Mouse (Mus musculus) left cerebral cortex, postnatal 36 days (tissue): ENCODE data around the gene Sun2. TPM values are rescaled to one million over a fixed set of nuclear protein-coding genes. Genes with fewer than 3 reads are reported as not detected.

Experiments
- DNase-seq, 2 experiments: peaks; one replicate each; pipeline ENCODE4 v3.0.0; 2021 to 2022; ENCODE audit warnings: low spot score in 2 of 2, mixed read lengths in 1 of 2
- intact Hi-C: fragments of 180-260 bp; cut with DNase I; formaldehyde crosslinking; loops from one replicate; pipeline ENCODE4 v1.15.1; 2025
- total RNA-seq, 2 experiments: library from RNA; stranded (reverse); gene quantifications; 2 replicates each; pipeline ENCODE4 v1.2.3; 2021

Gene Sun2
- total RNA-seq, result 10 to 100 TPM; 43.2 to 47.5 TPM

DNA sequence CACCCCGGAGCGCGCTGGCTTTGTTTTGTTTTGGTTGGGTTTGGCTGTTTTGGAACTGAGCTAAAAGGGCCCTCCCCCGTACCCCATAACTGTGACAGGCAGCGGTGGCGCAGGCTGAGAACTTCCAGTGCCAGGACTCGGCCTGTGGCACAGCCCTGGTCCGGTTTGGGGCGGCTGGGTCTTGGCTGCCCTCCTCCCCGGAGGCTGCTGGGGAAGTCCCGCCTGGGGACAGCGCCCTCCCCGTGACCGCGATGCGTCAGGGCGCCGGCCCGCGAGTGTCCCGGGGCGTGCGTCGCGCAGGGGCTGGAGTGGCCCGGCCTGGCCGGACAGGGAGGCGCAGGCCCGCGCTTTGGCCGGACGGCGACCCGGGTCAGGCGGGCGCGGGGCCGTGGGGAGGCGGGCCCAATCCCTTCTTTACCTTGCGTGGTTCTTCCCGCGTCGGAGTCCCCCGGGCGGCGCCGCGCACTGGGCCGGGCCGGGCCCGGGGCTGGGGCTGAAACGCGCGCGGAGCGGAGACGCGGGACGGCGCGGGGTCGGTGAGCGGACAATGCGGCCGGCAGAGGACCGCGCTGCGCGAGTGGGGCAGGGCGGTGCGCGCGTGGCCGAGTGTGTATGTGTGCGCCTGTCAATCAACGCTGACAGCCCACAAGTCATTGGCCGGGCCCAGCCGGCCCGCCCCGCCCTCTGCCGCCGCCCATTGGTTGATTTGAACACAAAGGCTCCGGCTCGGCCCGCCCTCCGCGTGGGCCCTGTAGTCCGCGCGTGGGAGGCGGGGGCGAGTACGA, at the start of gene Sun2:
Gene Sun2, minus strand, starts transcription at position 616 of the 785 bp plus-strand sequence.
- intact Hi-C loops, result no loop called here
- peak; percentile 90 to 93 for DNase-seq

DNA sequence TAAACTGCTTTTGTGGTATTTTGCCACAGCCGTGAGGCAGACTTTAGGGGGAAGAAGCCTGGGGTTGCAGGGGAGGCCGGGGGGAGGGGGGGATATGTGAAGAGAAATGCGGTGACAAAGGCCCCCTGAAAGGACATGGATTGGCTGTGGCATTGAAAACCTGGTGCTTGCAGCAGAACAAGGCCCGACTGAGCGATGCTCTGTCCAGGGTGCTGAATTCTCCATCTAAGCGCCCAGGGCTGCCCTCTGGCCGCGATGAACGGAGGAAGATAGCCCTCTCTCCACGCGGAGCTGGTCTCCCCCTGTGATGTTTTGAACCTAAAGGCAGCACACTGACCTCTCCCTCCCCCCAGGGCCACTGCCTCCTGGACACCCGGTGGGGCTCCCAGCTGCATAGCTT, 49.2 kb upstream of the Sun2 start:
- DNase-seq, result no peak
- intact Hi-C loops, result no loop called here

DNA sequence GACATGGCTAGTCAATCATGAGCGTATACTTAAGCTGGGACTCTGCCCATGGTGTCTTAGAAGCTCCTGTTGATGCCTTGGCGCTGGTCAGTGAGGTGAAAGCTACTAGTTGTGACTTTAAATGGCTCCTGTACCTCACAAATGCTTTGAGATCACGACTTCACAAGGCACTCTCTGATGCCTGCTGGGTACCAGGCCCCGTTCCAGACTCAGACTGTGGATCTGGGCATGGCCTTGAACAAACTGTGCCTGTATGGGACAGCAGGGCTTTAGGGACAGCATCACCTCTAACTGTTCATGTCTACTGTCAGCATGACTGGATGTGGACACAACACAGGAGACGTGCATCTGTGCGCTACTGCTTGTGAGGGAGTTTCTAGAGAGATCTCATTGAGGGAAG, 48.6 kb upstream of the Sun2 start:
- no peak for DNase-seq
- intact Hi-C loops, result no loop called here

DNA sequence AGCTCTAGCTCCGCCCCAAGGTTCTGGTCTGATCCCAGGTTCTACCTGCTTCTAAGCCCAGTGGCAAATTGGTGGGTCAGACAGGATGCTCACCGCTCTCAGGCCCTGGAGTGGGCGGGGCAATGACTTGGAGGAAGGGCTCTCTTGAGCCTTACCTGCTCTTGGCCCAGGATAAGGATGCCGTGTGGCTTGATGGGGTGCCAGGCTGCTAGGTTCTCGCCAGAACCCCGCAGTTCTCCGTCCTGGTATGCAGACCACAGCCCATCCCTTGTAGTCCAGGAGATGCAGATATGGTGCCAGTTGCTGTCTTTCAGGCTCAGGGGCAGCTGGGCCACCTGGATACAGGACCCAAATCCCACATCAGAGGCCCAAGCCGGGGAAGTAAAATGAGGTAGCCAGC, 47.8 kb upstream of the Sun2 start:
- DNase-seq, result no peak
- intact Hi-C loops, result no loop called here

DNA sequence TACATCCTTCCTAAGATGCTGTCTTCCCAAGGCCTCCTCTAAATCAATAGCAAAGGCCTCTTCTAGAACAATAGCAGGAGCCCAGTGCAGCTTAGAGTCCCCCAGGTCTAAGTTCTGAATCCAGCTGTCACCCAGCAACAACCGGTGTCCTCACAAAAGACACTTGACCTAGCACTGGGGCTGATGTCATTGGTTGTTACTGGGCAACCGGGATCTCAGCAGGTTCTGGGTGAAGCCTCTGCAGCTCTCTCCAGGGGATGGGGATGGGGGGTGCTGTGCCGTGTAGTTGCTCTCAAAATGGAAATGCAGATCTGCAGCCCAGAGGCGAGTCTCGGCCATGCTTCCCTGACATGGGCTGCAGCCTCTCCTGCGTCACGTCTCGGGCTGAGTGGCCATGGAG, 45.5 kb upstream of the Sun2 start:
- intact Hi-C loops, result no loop called here
- no peak for DNase-seq

DNA sequence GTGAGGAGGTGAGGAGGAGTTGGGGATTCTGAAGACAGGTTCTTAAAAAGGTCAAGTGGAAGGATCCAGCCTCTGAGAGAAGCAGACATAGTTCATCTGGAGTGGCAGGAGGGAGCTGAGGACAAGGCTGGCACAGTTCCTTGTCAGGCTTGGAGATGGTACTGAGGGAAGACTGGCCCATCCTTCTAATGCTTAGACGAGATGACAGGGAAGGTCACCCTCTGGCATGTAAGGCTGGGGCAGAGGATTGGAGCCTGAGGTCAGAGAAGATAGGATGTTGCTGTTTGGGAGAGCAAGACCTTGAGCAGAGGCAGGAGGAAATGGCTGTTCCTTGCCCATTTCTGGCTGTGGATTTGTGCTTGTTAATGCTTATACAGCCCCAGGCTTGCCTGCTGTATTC, 42.7 kb upstream of the Sun2 start:
- intact Hi-C loops, result no loop called here
- no peak for DNase-seq

DNA sequence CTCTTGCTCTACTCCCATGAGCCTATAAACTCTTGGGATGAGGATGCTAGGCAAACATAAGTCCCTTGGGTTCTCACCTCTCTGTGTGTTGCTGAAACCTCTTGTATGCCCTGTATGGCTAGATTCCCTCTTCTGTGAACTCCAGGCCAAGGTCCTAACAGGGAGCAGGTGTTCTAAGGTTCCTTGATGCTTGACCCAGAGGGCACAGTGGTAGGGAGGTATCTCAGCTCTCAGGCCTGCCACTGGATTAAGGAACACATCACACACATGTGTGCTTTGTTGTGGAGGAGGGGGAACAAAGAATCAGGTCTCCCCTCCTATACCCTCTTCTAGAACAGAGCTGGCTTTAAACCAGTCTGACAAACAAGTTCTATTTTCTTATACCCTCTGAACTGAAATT, 35.4 kb upstream of the Sun2 start, which contains the start of gene Dnal4:
Gene Dnal4, minus strand, starts transcription at position 101 of the 400 bp plus-strand sequence.
- intact Hi-C loops, result no loop called here
- no peak for DNase-seq

DNA sequence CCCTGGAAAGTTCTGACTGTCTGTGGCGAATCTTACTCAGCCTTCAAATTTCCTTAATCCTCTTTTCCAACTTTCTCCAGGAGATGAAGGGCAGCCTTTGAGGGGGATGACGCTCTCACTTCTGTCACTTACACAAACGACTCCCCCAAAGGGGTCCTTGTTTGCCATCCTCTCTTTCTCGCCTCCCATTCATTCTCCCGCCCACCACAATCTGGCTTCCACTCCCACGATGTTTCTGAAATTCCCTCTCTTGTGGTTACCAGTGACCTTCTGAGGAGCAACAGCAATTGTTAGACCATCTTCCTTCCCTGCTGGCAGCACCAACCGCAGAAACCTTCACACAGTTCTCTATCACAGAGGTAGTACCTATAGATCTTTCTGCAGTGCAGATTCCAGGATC, 33.3 kb upstream of the Sun2 start:
- peak in 1 of 2 experiments; percentile 64 for DNase-seq
- intact Hi-C loops, result no loop called here

DNA sequence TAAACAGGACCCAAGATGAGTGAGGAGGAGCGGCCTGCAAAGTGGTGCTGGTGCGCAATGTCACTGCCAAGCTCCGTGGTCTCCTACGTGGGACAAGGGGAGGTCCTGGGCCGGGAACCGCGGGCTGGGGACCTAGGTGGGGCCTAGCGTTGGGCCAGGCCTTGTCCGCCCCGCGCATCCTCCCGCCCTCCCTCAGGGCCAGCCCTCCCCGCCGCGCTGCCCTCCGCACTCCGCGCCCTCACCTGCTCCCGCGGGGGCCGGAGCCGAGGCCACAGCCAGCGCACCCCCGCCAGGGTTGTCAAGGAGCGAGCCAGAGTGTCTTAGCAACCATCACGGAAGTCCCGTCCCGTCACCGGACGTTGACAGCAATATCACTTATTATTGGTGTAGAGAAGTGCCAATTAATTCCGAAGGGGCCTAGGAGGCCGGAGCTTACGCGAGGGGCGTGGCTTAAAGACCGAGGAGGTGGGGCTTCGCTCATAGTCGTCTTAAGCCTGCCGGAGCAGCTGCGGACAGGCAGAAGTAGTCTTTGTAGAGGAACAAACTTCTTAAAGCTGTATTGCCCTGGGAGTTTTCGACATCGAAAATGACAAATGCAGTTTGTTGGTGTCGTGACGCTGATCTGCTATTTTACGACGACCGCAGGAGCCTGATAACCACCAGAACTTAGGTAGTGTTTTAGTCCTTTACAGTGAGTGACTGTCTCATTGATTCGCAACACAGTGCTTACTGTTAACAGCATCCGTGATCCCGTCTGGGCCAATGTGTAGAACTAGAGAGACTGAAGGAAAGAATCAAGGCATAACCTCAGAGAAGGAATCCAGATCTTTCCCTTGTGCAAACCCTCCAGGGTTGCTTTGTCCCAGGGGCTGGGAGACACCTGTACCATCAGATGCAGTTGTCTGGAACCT, 32.0 kb upstream of the Sun2 start:
- intact Hi-C loops, result no loop called here

DNA sequence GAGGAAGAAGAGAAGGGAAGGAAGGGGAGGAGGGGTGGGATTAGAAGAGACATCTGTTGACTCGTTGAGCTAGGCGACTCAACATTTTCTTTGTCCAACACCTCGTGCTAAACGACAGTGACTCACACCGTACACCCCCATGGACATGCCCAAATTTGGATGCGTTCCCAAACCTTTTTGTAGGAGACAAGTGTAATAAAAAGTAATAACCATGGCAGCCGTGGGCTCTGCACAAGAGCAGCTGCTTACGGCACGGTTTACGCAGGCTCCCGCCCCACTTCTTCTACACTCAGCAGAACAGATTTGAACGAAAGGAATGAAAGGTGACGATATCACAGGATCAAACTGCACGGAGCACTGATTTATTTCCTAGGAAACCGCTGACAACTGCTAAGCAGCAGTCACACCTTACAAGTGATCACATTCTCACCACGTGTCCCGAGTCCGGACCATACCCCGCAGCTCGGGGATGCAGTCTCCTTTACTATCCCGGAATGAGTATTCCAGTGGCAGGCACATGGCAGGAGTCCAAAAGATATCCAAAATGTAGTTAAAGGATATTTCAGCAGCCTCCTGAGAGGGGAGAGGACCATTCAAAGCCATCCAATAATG, 28.4 kb upstream of the Sun2 start:
- peak in 1 of 2 experiments; percentile 63 for DNase-seq
- intact Hi-C loops, result loop anchor here (2.0 kb wide), 1 partner anchor 64 kb away; the partner anchor contains the start of genes Cbx6 and Npcd

More for the DNA sequence above, 32.0 kb upstream of the Sun2 start:
- DNase-seq, result peak; percentile 91 to 95

DNA sequence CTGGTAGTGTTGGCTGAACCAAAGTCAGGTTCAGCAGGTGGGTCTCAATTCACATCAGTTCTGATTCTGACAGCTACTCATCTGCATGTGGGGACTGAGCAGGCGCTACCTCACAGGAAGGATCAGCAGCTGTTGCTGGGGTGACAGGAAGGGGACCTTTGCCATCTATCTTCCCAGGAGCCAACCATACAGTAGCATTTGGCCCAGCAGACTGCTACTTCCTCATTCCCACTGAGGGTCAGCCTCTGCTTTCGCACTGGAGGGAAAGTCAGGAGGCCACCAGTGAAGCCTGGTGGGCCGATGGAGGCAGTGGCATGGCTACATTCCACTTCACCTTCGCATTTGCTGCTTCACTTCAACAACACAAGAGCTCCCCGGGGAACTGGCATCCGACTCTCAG, 26.0 kb upstream of the Sun2 start:
- no peak for DNase-seq
- intact Hi-C loops, result loop anchor here (10.0 kb wide), 1 partner anchor 246 kb away; the partner anchor contains the start of gene Pdgfb

DNA sequence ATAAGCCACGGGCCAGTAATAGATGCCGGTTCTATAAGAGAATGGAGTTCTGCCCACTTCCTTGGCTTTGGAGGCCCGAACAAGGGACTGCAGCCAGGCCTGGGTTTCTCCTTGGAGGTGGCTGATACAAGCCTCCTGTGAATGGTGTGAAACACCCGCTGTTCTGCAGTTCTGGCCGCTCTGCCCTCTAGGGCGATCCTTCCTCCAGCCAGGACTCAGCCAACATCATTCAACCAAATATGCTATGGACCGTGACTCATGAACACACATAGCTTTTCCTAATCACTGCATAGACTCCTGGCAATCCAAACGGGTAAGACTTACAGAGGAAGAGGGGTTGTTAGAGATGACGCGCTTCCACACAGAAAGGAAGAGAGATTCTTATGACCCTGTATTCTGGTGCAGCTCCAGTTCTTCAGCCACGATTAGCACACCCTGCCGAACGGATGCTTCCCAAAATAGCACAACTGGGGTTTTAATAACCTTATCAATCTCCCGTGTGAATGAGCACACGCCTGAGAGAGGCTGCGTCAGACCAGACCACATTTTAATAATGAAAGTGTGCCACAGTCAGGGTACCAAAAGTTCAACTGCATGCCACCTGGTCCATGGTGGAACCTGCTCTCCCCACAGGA, 25.1 kb upstream of the Sun2 start:
- intact Hi-C loops, result loop anchor here (10.0 kb wide), 1 partner anchor 247 kb away; the partner anchor contains the start of gene Pdgfb

DNA sequence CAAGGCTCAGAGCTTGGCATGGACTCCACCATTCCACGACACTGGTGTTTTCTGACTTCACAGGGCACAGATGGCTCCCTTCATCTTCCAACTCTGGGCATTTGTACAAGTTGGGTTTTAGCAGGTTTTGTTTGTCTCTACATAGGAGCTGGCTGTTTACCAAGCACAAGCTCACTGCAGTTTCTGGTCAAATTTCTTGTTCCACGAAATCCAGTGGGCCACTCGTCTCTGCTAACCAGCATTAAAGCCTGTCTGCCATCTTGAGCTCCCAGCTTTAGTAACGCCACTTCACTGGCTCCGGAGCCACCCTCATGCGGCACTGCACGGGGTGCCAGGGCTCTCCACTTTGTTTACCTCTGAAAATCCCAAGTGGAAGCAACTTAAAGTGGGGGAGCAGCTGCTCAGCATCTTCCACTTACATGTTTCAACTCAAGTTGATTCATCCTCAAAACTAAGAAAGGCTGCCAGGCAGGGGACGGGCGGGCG, 24.3 kb upstream of the Sun2 start:
- DNase-seq, result peak in 1 of 2 experiments; percentile 69
- intact Hi-C loops, result loop anchor here (10.0 kb wide), 1 partner anchor 248 kb away; the partner anchor contains the start of gene Pdgfb

More for the DNA sequence above, 25.1 kb upstream of the Sun2 start:
- DNase-seq, result no peak

DNA sequence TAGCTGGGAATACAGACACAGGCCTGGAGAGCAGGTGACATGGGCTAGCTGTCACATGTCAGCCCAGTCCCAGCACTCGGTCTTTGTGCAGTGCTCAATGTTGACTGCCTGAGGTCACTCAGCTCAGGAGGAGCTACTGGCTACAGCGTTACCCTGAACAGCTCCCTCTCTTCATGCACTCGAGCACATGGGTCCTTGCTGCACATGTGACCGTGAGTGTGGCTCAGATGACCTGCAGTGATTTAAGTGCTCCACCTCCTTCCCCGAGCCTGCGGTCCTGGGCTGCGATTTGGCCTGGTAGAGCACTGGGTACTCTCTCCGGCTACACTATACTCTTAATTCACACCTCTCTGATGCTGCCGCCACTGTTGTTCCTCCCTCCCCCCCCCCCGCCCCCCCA, 23.8 kb upstream of the Sun2 start:
- DNase-seq, result no peak
- intact Hi-C loops, result loop anchor here (10.0 kb wide), 1 partner anchor 249 kb away; the partner anchor contains the start of gene Pdgfb

DNA sequence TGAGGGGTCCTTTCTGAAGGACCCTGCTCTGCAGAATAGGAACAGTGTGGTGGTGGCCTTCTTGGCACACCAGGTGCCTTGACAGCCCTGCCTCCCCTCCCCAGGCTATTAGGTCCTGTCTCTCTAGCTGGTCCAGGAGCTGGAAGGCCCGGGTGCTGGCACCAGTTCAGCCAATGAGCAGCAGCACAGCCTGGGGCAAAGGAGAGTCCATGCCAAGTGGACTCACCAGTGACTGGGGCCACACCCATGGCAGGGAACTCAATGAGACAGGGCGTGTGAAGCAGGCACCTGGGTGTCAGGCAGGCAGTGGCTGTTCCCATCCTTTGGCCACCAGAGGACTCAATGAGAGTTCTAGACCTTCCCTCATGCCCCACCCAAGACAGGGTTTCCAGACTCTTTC, 23.0 kb upstream of the Sun2 start:
- no peak for DNase-seq
- intact Hi-C loops, result loop anchor here (2.0 to 10.0 kb wide), 2 partner anchors 31 to 249 kb away; partner anchors contain the start of gene Pdgfb

DNA sequence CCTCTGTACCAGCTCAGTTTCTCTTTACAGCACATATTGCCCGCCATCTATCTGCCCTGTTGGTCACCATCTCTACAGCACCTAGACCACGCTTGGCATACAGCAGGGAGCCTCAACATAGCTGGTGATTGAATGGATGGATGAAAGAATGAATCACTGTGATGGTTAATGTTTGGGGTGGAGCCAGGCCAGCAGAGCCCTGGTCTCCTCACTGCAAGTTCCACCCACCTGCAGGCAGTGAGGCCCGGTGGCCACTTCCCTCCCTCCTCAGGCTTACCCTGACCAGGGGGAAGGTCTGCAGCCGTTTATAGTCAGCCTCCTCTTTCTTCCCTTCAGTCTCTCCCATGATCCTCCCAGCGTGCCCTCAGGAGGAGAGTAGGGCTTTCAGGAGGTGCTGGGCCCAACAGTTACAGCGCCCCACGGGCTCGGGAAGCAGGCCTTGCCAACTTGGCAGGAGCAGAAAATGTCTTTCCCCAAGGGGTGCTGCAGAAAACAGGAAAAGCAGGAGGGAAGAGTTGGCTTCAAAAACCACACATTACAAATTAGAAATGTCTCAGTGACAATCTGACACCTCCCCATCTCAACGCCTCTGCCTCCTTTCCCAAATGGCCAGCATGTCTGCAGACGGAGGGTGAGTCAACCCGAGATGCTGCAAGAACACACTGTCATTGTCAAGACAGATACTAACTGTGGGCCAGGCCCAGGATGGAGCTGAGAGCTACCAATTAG, 22.4 kb upstream of the Sun2 start:
- intact Hi-C loops, result loop anchor here (2.0 to 10.0 kb wide), 2 partner anchors 32 to 250 kb away; partner anchors contain the start of gene Pdgfb
- DNase-seq, result peak; percentile 77 to 82

DNA sequence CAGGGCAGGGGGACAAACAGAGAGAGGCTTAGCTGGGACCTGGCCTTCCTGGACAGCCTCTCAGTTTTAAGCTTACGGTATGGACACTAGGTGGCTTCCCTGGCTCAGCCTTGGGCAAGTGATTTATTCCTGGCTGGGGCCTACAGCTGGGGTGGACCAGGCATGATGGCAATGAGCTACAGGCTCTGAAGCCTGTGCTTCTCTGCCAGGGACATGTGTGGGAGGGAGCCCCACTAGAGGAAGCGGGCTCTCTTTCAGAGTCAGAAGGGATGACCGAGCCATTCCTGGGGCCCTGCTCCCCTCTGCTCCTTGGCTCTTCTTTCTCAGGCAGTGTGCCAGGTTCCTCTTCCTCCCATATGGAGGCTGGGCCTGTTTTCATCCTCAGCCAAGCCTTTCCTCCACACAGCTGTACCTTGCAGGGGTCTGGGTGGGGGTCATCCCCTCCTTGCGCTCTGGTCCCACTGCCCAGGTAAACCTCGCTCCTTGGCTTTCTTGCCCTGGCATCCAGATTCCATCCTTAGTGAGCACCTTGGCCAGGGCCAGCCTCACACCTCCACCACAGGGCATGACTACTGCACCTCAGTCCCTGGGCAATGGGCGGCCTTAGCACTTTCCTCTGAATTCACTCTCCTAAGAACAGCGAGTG, 21.4 kb upstream of the Sun2 start:
- intact Hi-C loops, result loop anchor here (2.0 to 10.0 kb wide), 2 partner anchors 33 to 251 kb away; partner anchors contain the start of gene Pdgfb
- peak in 1 of 2 experiments; percentile 67 for DNase-seq

DNA sequence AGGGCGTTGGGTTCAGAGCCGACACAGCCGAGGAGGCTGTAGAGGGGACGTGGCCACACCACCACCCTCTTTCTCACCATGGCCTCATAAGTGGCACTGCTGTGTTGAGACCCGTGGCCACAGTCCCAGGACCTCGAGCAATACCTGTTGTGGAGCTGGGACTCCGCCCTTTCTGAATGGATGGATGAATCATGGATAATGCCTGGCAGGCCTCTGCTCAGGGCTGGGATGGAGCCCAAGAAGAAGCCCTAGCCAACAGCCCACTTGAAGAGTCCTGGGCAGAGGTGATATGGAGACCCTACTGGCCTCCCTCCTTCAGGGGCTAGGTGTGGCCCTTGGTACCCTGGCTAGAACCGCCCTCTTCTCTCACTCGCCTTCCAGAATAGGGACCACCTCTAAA, 20.7 kb upstream of the Sun2 start:
- no peak for DNase-seq
- intact Hi-C loops, result loop anchor here (10.0 kb wide), 1 partner anchor 252 kb away; the partner anchor contains the start of gene Pdgfb
